ENCODE assay signal across 9 mouse cellular contexts in genomic region chr9:63742887-63743660, GRCm38 (mm10). TPM values are rescaled to one million over a fixed set of nuclear protein-coding genes. Genes with fewer than 3 reads are reported as not detected.
DNase-seq lines count a peak whose midpoint lies in the region; ATAC-seq and TF ChIP-seq lines count a peak whose summit lies in the region.
"Had no signal": no experiment of that assay in that cellular context is flagged by ENCODE, and none has a peak within 500 bp of the region (broad histone marks: within the 10 kb centered on the region; RNA-seq: fewer than 3 reads in every experiment).

No protein-coding gene starts in this region.

- no peak for ATAC-seq in heart, embryonic 15.5 days (replicated peaks; ENCODE audit: insufficient number of reproducible peaks, insufficient read depth, low FRiP score, low read depth)
- ATAC-seq in lung, postnatal 0 days: peak; percentile 30

- H3K27ac ChIP-seq in heart, embryonic 15.5 days: peak overlapping the region; percentile 52
- H3K27ac ChIP-seq in lung, postnatal 0 days (ENCODE audit: low read length): peak overlapping the region; percentile 59; the same call in 1 of the 2 replicates
- peak overlapping the region; percentile 13; the same call in 1 of the 2 replicates for H3K27ac ChIP-seq in cortical plate, adult 2 months (ENCODE audit: insufficient read depth, low read length)
- H3K27ac ChIP-seq: hindbrain, embryonic 14.5 days had no signal

- peak overlapping the region; percentile 12 for H3K4me2 ChIP-seq in heart, embryonic 15.5 days
- H3K4me2 ChIP-seq in lung, postnatal 0 days (replicated peaks; ENCODE audit: low read depth, low read length): no peak overlapping the region
- peak overlapping the region; percentile 73 for H3K4me2 ChIP-seq in myocyte (ENCODE audit: low read depth)
- H3K4me2 ChIP-seq: hindbrain, embryonic 14.5 days had no signal

- no peak for TF ChIP-seq POLR2A in cortical plate, adult 2 months (IDR thresholded peaks at IDR 0.05; ENCODE audit: extremely low read depth, insufficient read depth, low read length)
- TF ChIP-seq POLR2A in myocyte (IDR thresholded peaks at IDR 0.05; ENCODE audit: insufficient read length, low read depth): no peak

- no peak overlapping the region for H3K4me3 ChIP-seq in heart, embryonic 15.5 days
- H3K4me3 ChIP-seq in lung, postnatal 0 days (ENCODE audit: low read depth, low read length): no peak overlapping the region
- no peak overlapping the region for H3K4me3 ChIP-seq in cortical plate, adult 2 months (ENCODE audit: insufficient read depth, low read length)
- H3K4me3 ChIP-seq in myocyte: no peak overlapping the region

- H3K9ac ChIP-seq in heart, embryonic 15.5 days: peak overlapping the region; percentile 1; the same call in 1 of the 2 replicates
- no peak overlapping the region for H3K9ac ChIP-seq in lung, postnatal 0 days (replicated peaks; ENCODE audit: low read depth)
- H3K9ac ChIP-seq: hindbrain, embryonic 14.5 days had no signal

- H3K9me3 ChIP-seq in heart, embryonic 15.5 days (replicated peaks): no peaks in the 10 kb centered on the region
- H3K9me3 ChIP-seq in lung, postnatal 0 days (ENCODE audit: low read length): no peaks in the 10 kb centered on the region
- H3K9me3 ChIP-seq: G1E had no signal

- WGBS in heart, embryonic 15.5 days: 43% methylated on average over 13 of the region's 13 CpGs
- WGBS in lung, postnatal 0 days: 44% methylated on average over 12 of the region's 13 CpGs

- no peaks in the 10 kb centered on the region for H3K27me3 ChIP-seq in heart, embryonic 15.5 days
- H3K27me3 ChIP-seq in lung, postnatal 0 days (replicated peaks; ENCODE audit: insufficient read depth, low read length): no peaks in the 10 kb centered on the region
- H3K27me3 ChIP-seq in myocyte (ENCODE audit: control insufficient read depth, insufficient read depth, insufficient read length): no peaks in the 10 kb centered on the region

- TF ChIP-seq EP300 in lung, postnatal 0 days (IDR thresholded peaks at IDR 0.05): no peak

- peaks cover 91% of the 10 kb centered on the region for H3K4me1 ChIP-seq in heart, embryonic 15.5 days (replicated peaks)
- H3K4me1 ChIP-seq in lung, postnatal 0 days (ENCODE audit: insufficient read depth, low read depth, low read length): peaks cover 67% of the 10 kb centered on the region
- H3K4me1 ChIP-seq in cortical plate, adult 2 months (ENCODE audit: control insufficient read depth, insufficient read depth, low read length): peaks cover 15% of the 10 kb centered on the region

- H3K79me2 ChIP-seq in myocyte (ENCODE audit: control insufficient read depth, insufficient read depth): peaks cover 27% of the 10 kb centered on the region

- H3ac ChIP-seq in myocyte (ENCODE audit: control insufficient read depth, insufficient read length): no peak overlapping the region

- 0 out of 2 replicates have a peak, but pooled peaks cover 11% of the 10 kb centered on the region for H3K36me3 ChIP-seq in heart, embryonic 15.5 days
- H3K36me3 ChIP-seq in lung, postnatal 0 days (ENCODE audit: insufficient read depth, low read length): no peaks in the 10 kb centered on the region
- H3K36me3 ChIP-seq in myocyte (ENCODE audit: control insufficient read depth, insufficient read depth): peaks cover 4% of the 10 kb centered on the region

- TF ChIP-seq CTCF in lung, postnatal 0 days (IDR thresholded peaks at IDR 0.05): no peak
- no peak for TF ChIP-seq CTCF in cortical plate, adult 2 months (IDR thresholded peaks at IDR 0.05; ENCODE audit: extremely low read depth, insufficient read depth, low read length)

- intact Hi-C loops in heart, postnatal 36 days (cut with DNase I): no loop called here

- no peak for DNase-seq in heart, postnatal 36 days
- peak; percentile 64 for DNase-seq in lung, postnatal 0 days (ENCODE audit: low spot score)
- DNase-seq in lung, postnatal 10 days: no peak
- DNase-seq in layer of hippocampus, adult 9-10 months (ENCODE audit: low spot score): no peak

TF ChIP-seq in myocyte, 11 proteins besides CTCF, POLR2A, EP300 and RAD21:
- no peak for TF ChIP-seq POLR2AphosphoS2 (IDR thresholded peaks at IDR 0.05; ENCODE audit: insufficient read length, low read depth)
- TF ChIP-seq TCF12 (IDR thresholded peaks at IDR 0.05; ENCODE audit: insufficient read depth, poor library complexity, severe bottlenecking): no peak
- TF ChIP-seq MYOG (IDR thresholded peaks at IDR 0.05; ENCODE audit: control insufficient read depth in 1 of 3, insufficient read depth in 1 of 3, insufficient read length in 2 of 3, low read depth in 2 of 3): no peak
- no peak for TF ChIP-seq CEBPB (IDR thresholded peaks at IDR 0.05; ENCODE audit: insufficient read depth, poor library complexity, severe bottlenecking)
- TF ChIP-seq MAX (IDR thresholded peaks at IDR 0.05; ENCODE audit: low read depth): no peak
- TF ChIP-seq E2F4 (IDR thresholded peaks at IDR 0.05; ENCODE audit: insufficient read depth): no peak
- no peak for TF ChIP-seq MYOD1 (IDR thresholded peaks at IDR 0.05; ENCODE audit: control insufficient read depth in 1 of 3, insufficient read length in 2 of 3, low read depth in 2 of 3)
- no peak for TF ChIP-seq TCF3 (IDR thresholded peaks at IDR 0.05; ENCODE audit: insufficient read length, low read depth)
- TF ChIP-seq SRF (IDR thresholded peaks at IDR 0.05; ENCODE audit: control insufficient read depth, insufficient read length, low read depth): no peak
- TF ChIP-seq USF1 (IDR thresholded peaks at IDR 0.05; ENCODE audit: low read depth): no peak
- TF ChIP-seq REST (IDR thresholded peaks at IDR 0.05; ENCODE audit: insufficient read depth, insufficient read length): no peak
TF ChIP-seq in myocyte: peak in this region for 0.

RNA-seq across cellular contexts. Expression of gene Smad3, which starts 14.7 kb away (rescaled TPM):
- 11.6 and 14.8 TPM in 2 replicates for polyA plus RNA-seq in heart, embryonic 15.5 days (2015; fragmentation: Nextera tagmentation; extraction: Ambion mirVana)
- 10 to 100 TPM; 12.5 to 13.2 TPM for total RNA-seq in heart, postnatal 36 days (2021)
- polyA plus RNA-seq in lung, postnatal 0 days (2015; fragmentation: Nextera tagmentation; extraction: Ambion mirVana): 11.8 and 12.3 TPM in 2 replicates
- 40.3 and 46.8 TPM in 2 replicates for polyA plus RNA-seq in cortical plate, adult 2 months (2012; rRNA removed)
- 25.5 TPM for polyA plus RNA-seq in myocyte (2012; fragmentation: generic; extraction: Trizol)
